Mouse (Mus musculus): ENCODE results near the gene Ehbp1.
A peak's percentile ranks its signal among the peaks of the same experiment; 100 is the strongest.

Ehbp1 gene

GRCm38 (mm10) chr11:22342242-22343207 lies at the start of gene Ehbp1:
Ehbp1 (minus strand) TSS chr11:22342292.
- DNase-seq, result no peak

GRCm38 (mm10) chr11:22387472-22388098 lies 45.5 kb upstream of the Ehbp1 start:
- DNase-seq, result peak; percentile 18

- no peak for DNase-seq
These were observed 41.4 kb upstream of the Ehbp1 start for GRCm38 (mm10) chr11:22383532-22383931.

- DNase-seq, result no peak
These were observed 32.7 kb upstream of the Ehbp1 start for GRCm38 (mm10) chr11:22374811-22375210.

- DNase-seq, result no peak
These were observed 31.2 kb upstream of the Ehbp1 start for GRCm38 (mm10) chr11:22373290-22373674.

GRCm38 (mm10) chr11:22372609-22373289 lies 30.7 kb upstream of the Ehbp1 start:
- DNase-seq, result no peak

- DNase-seq, result no peak
These were observed 27.7 kb upstream of the Ehbp1 start for GRCm38 (mm10) chr11:22369841-22370240.

GRCm38 (mm10) chr11:22368621-22369020 lies 26.5 kb upstream of the Ehbp1 start:
- DNase-seq, result no peak

GRCm38 (mm10) chr11:22366486-22366885 lies 24.4 kb upstream of the Ehbp1 start:
- DNase-seq, result no peak

- DNase-seq, result no peak
These were observed 12.0 kb upstream of the Ehbp1 start for GRCm38 (mm10) chr11:22353962-22354621.

GRCm38 (mm10) chr11:22349945-22350344 lies 7.9 kb upstream of the Ehbp1 start:
- DNase-seq, result no peak

GRCm38 (mm10) chr11:22348536-22348910 lies 6.4 kb upstream of the Ehbp1 start:
- no peak for DNase-seq

- DNase-seq, result no peak
These were observed 5.8 kb upstream of the Ehbp1 start for GRCm38 (mm10) chr11:22347651-22348535.

- DNase-seq, result no peak
These were observed 14.7 kb downstream of the Ehbp1 start for GRCm38 (mm10) chr11:22327302-22327910.

GRCm38 (mm10) chr11:22317824-22318411 lies 24.2 kb downstream of the Ehbp1 start:
- no peak for DNase-seq

- DNase-seq, result no peak
These were observed 26.3 kb downstream of the Ehbp1 start for GRCm38 (mm10) chr11:22315801-22316200.

- DNase-seq, result no peak
These were observed 40.9 kb downstream of the Ehbp1 start for GRCm38 (mm10) chr11:22301164-22301563.

- no peak for DNase-seq
These were observed 52.9 kb downstream of the Ehbp1 start for GRCm38 (mm10) chr11:22289164-22289563.

- no peak for DNase-seq
These were observed 54.6 kb downstream of the Ehbp1 start for GRCm38 (mm10) chr11:22287513-22287900.

GRCm38 (mm10) chr11:22286885-22287512 lies 55.1 kb downstream of the Ehbp1 start:
- peak; percentile 95 for DNase-seq

Data from lung, postnatal 14 days (tissue).